Mouse (Mus musculus) layer of hippocampus, adult 18-20 months (tissue): ENCODE measurements at regions not wholly inside any gene's neighbourhood (a gene's known extent, or its start where the extent isn't known, plus 50 kb on each side); places are given as distances from the start of the nearest gene placed in this dataset.

Source experiments
- DNase-seq, 2 experiments: peaks; one replicate each; pipeline ENCODE4 v3.0.0; 2022; ENCODE audit warnings: low spot score in 2 of 2

GRCm38 (mm10) chr6:97741427-97741826 is 65.4 kb upstream of the Mitf start:
- no peak for DNase-seq

- no peak for DNase-seq
Measured at GRCm38 (mm10) chr6:97740851-97741201, 66.0 kb upstream of the Mitf start.

GRCm38 (mm10) chr6:97740107-97740850 is 66.6 kb upstream of the Mitf start:
- peak; percentile 41 to 80 for DNase-seq

- DNase-seq: no peak
Measured at GRCm38 (mm10) chr6:97738846-97739245, 68.0 kb upstream of the Mitf start.

- peak; percentile 9 to 71 for DNase-seq
Measured at GRCm38 (mm10) chr6:97730835-97731234, 76.0 kb upstream of the Mitf start.

- peak in 1 of 2 experiments; percentile 70 for DNase-seq
Measured at GRCm38 (mm10) chr6:97718184-97718910, 88.5 kb upstream of the Mitf start.

- DNase-seq: no peak
Measured at GRCm38 (mm10) chr6:97707401-97707800, 90.1 kb upstream of the Frmd4b start.

- DNase-seq: no peak
Measured at GRCm38 (mm10) chr6:97704361-97704760, 87.0 kb upstream of the Frmd4b start.

GRCm38 (mm10) chr6:97699752-97700098 is 82.4 kb upstream of the Frmd4b start:
- no peak for DNase-seq

- DNase-seq: peak; percentile 6 to 50
Measured at GRCm38 (mm10) chr6:97699054-97699751, 81.9 kb upstream of the Frmd4b start.

GRCm38 (mm10) chr6:97693281-97693680 is 75.9 kb upstream of the Frmd4b start:
- DNase-seq: peak in 1 of 2 experiments; percentile 29

- no peak for DNase-seq
Measured at GRCm38 (mm10) chr6:97691136-97691535, 73.8 kb upstream of the Frmd4b start.

GRCm38 (mm10) chr6:97684335-97684734 is 67.0 kb upstream of the Frmd4b start:
- peak in 1 of 2 experiments; percentile 14 for DNase-seq

GRCm38 (mm10) chr6:97682213-97682612 is 64.9 kb upstream of the Frmd4b start:
- no peak for DNase-seq

GRCm38 (mm10) chr6:97675181-97675756 is 57.9 kb upstream of the Frmd4b start:
- DNase-seq: peak; percentile 55 to 79

- DNase-seq: no peak
Measured at GRCm38 (mm10) chr6:97666818-97667629, 49.7 kb upstream of the Frmd4b start.
